Mouse (Mus musculus) MEL (cell line): ENCODE results near the gene Rmnd5b. TPM values are rescaled to one million over a fixed set of nuclear protein-coding genes. Genes with fewer than 3 reads are reported as not detected.
A peak's percentile ranks its signal among the peaks of the same experiment; 100 is the strongest.

Source experiments
- DNase-seq: peaks from one replicate; pipeline ENCODE4 v3.0.0; 2011; ENCODE audit warnings: low read depth, low spot score
- H3K27ac ChIP-seq: 2 replicates; pipeline ENCODE4 v1.5.1; 2012; ENCODE audit warnings: low read depth, mild to moderate bottlenecking, control low read depth, low read length, moderate library complexity; ENCODE audit not compliant: control insufficient read depth
- H3K27me3 ChIP-seq, 2 experiments: fragments of 150-350 bp in 1 of 2; sonication (generic) in 1 of 2; 2 replicates each; pipeline ENCODE4 v1.6.1; 2012; ENCODE audit warnings: low read length in 2 of 2, mild to moderate bottlenecking in 2 of 2, improper control_type of control experiment in 1 of 2, moderate library complexity in 1 of 2; ENCODE audit not compliant: insufficient read depth in 2 of 2, control insufficient read depth in 1 of 2
- H3K36me3 ChIP-seq, 2 experiments: 2 replicates each; pipeline ENCODE4 v1.6.1; 2012 to 2014; ENCODE audit warnings: low read length in 2 of 2, improper control_type of control experiment in 1 of 2, inconsistent platforms in 1 of 2, mild to moderate bottlenecking in 1 of 2; ENCODE audit not compliant: insufficient read depth in 2 of 2, control insufficient read depth in 1 of 2
- H3K4me1 ChIP-seq, 2 experiments: fragments of 150-350 bp in 1 of 2; sonication (generic) in 1 of 2; 2 replicates each; pipeline ENCODE4 v1.6.1; 2012; ENCODE audit warnings: low read length in 2 of 2, improper control_type of control experiment in 1 of 2, mild to moderate bottlenecking in 1 of 2; ENCODE audit not compliant: insufficient read depth in 2 of 2, control insufficient read depth in 1 of 2
- H3K4me3 ChIP-seq, 2 experiments: fragments of 150-350 bp in 1 of 2; sonication (generic) in 1 of 2; 2 replicates each; pipeline ENCODE4 v1.5.1; 2012; ENCODE audit warnings: low read depth in 2 of 2, low read length in 2 of 2, mild to moderate bottlenecking in 2 of 2, moderate library complexity in 2 of 2, control low read depth in 1 of 2, improper control_type of control experiment in 1 of 2; ENCODE audit not compliant: control insufficient read depth in 1 of 2, insufficient read depth in 1 of 2
- H3K79me2 ChIP-seq: 2 replicates; pipeline ENCODE4 v1.6.1; 2012; ENCODE audit warnings: mild to moderate bottlenecking, low read length, moderate library complexity; ENCODE audit not compliant: control insufficient read depth, poor library complexity, insufficient read depth
- H3K9ac ChIP-seq: 2 replicates; pipeline ENCODE4 v1.6.1; 2012; ENCODE audit warnings: low read depth, mild to moderate bottlenecking, control low read depth, low read length, moderate library complexity; ENCODE audit not compliant: control insufficient read depth, poor library complexity, severe bottlenecking
- H3K9me3 ChIP-seq: fragments of 150-350 bp; sonication (generic); replicated peaks from 2 replicates; pipeline ENCODE4 v1.6.1; 2012; ENCODE audit warnings: mild to moderate bottlenecking, low read length, improper control_type of control experiment, moderate library complexity; ENCODE audit not compliant: insufficient read depth
- BHLHE40 ChIP-seq: IDR thresholded peaks from 2 replicates; pipeline ENCODE4 v1.6.1; 2012; ENCODE audit warnings: low read depth, mild to moderate bottlenecking, inconsistent platforms, low read length, improper control_type of control experiment, borderline replicate concordance
- CHD1 ChIP-seq: IDR thresholded peaks from 2 replicates; pipeline ENCODE4 v1.6.1; 2012; ENCODE audit warnings: low read depth, mild to moderate bottlenecking, inconsistent platforms, low read length, improper control_type of control experiment
- CTCF ChIP-seq, 3 experiments: IDR thresholded peaks in 2 of 3; conservative IDR thresholded peaks in 1 of 3; 2 replicates each; pipeline ENCODE4 v1.5.1; 2011 to 2012; ENCODE audit warnings: low read length in 3 of 3, low read depth in 2 of 3, mild to moderate bottlenecking in 2 of 3, improper control_type of control experiment in 1 of 3, inconsistent platforms in 1 of 3, mixed read lengths in 1 of 3, moderate library complexity in 1 of 3; ENCODE audit not compliant: control insufficient read depth in 1 of 3, insufficient read depth in 1 of 3, poor library complexity in 1 of 3, severe bottlenecking in 1 of 3
- E2F4 ChIP-seq: IDR thresholded peaks from 2 replicates; pipeline ENCODE4 v1.6.1; 2011; ENCODE audit warnings: low read depth, low read length, improper control_type of control experiment, borderline replicate concordance
- ETS1 ChIP-seq: IDR thresholded peaks from 2 replicates; pipeline ENCODE4 v1.6.1; 2012; ENCODE audit warnings: low read depth, mild to moderate bottlenecking, inconsistent platforms, low read length, improper control_type of control experiment, moderate library complexity
- GATA1 ChIP-seq: IDR thresholded peaks from 2 replicates; pipeline ENCODE4 v1.6.1; 2011; ENCODE audit warnings: low read depth, low read length, improper control_type of control experiment
- HCFC1 ChIP-seq: IDR thresholded peaks from 2 replicates; pipeline ENCODE4 v1.6.1; 2012; ENCODE audit warnings: low read depth, mild to moderate bottlenecking, inconsistent platforms, low read length, improper control_type of control experiment, moderate library complexity
- KAT2A ChIP-seq: conservative IDR thresholded peaks from 2 replicates; pipeline ENCODE4 v1.6.1; 2012; ENCODE audit warnings: low read depth, low read length, improper control_type of control experiment, inconsistent platforms
- MXI1 ChIP-seq: IDR thresholded peaks from 2 replicates; pipeline ENCODE4 v1.6.1; 2011; ENCODE audit warnings: mild to moderate bottlenecking, low read depth, low read length, improper control_type of control experiment
- POLR2A ChIP-seq, 2 experiments: IDR thresholded peaks; 2 replicates each; pipeline ENCODE4 v1.6.1; 2011 to 2012; ENCODE audit warnings: low read length in 2 of 2, mild to moderate bottlenecking in 2 of 2, control low read depth in 1 of 2, improper control_type of control experiment in 1 of 2, low read depth in 1 of 2, moderate library complexity in 1 of 2; ENCODE audit not compliant: control insufficient read depth in 1 of 2, insufficient read depth in 1 of 2, poor library complexity in 1 of 2
- POLR2AphosphoS2 ChIP-seq: IDR thresholded peaks from 2 replicates; pipeline ENCODE4 v1.6.1; 2011; ENCODE audit warnings: low read length, improper control_type of control experiment
- RAD21 ChIP-seq: IDR thresholded peaks from 2 replicates; pipeline ENCODE4 v1.6.1; 2011; ENCODE audit warnings: mild to moderate bottlenecking, low read depth, low read length, improper control_type of control experiment
- SIN3A ChIP-seq: IDR thresholded peaks from 2 replicates; pipeline ENCODE4 v1.6.1; 2012; ENCODE audit warnings: low read length, improper control_type of control experiment, inconsistent platforms
- SMC3 ChIP-seq: IDR thresholded peaks from 2 replicates; pipeline ENCODE4 v1.6.1; 2011; ENCODE audit warnings: low read depth, low read length, improper control_type of control experiment
- TAL1 ChIP-seq: IDR thresholded peaks from 2 replicates; pipeline ENCODE4 v1.6.1; 2012; ENCODE audit warnings: mild to moderate bottlenecking, inconsistent platforms, low read length, moderate library complexity, mixed read lengths
- TBP ChIP-seq: IDR thresholded peaks from 2 replicates; pipeline ENCODE4 v1.8.0; 2011; ENCODE audit warnings: low read depth, low read length, improper control_type of control experiment
- TCF12 ChIP-seq: IDR thresholded peaks from 2 replicates; pipeline ENCODE4 v1.6.1; 2014; ENCODE audit warnings: low read depth, mild to moderate bottlenecking, inconsistent platforms, low read length, improper control_type of control experiment, moderate library complexity
- UBTF ChIP-seq: IDR thresholded peaks from 2 replicates; pipeline ENCODE4 v1.6.1; 2012; ENCODE audit warnings: low read depth, mild to moderate bottlenecking, inconsistent platforms, low read length, improper control_type of control experiment, moderate library complexity, borderline replicate concordance; ENCODE audit not compliant: insufficient read depth
- USF1 ChIP-seq: IDR thresholded peaks from 2 replicates; pipeline ENCODE4 v1.6.1; 2014; ENCODE audit warnings: low read depth, mild to moderate bottlenecking, inconsistent platforms, low read length, improper control_type of control experiment, moderate library complexity
- ZC3H11A ChIP-seq: IDR thresholded peaks from 2 replicates; pipeline ENCODE4 v1.6.1; 2012; ENCODE audit warnings: low read depth, mild to moderate bottlenecking, inconsistent platforms, low read length, improper control_type of control experiment
- ZKSCAN1 ChIP-seq: IDR thresholded peaks from 2 replicates; pipeline ENCODE4 v1.6.1; 2012; ENCODE audit warnings: low read depth, mild to moderate bottlenecking, inconsistent platforms, low read length, improper control_type of control experiment, moderate library complexity
- polyA plus RNA-seq, 2 experiments: library from polyadenylated mRNA; stranded (reverse) in 1 of 2; unstranded in 1 of 2; fragments of >175 nt in 1 of 2; fragments of >200 nt in 1 of 2; gene quantifications; 2 replicates each; pipeline versions ENCODE4 v1.2.1 to v1.2.4; 2012; ENCODE audit warnings: low replicate concordance in 2 of 2, low read depth in 1 of 2; ENCODE audit not compliant: insufficient read length in 2 of 2, insufficient read depth in 1 of 2, missing spikeins in 1 of 2
- total RNA-seq: library from RNA; depleted of rRNA; stranded (reverse); fragments of 300-350 nt; gene quantifications from 2 replicates; pipeline ENCODE4 v1.2.3, GENCODE M21; 2012

Rmnd5b gene
- total and polyA plus RNA-seq, 3 experiments, result 52.5 to 63.0 TPM; not detected in 1

DNA sequence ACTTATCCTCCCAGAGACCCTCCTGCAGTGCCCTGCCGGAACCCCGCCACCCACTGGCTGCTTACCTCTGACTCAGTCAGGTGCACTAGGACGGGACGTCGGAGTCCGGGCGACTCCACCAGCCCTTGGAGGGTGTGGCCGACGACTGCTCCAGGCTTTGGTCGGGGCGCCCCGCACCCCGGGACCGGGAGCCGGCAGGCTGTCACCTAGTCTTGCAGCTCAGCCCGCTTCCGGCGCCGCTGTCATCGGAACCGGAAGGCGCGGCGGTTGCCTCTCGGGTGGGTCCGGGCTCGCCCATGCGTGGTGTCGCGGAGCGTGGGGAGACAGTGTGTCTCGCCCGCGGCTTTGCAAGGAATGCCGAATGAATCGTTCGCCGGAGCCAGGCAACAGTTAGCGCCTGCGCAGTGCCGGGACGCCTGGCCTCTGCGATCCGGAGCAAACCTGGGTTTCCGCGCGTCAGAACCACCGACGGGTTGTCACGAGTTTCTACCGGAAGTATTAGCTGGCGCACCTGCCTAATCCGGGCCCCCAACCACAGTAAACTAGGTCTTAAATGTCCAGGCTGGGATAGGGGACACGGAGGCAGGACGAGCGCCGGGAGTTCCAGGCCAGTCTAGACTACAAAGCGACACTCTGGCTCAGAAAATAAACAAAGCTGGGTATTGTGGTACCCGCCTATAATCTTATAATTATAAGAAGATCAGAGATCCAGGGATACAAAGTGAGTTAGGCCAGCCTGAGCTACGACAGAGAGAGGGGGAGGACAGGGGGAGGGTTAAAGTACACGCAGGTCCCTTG is at the start of gene Rmnd5b (continued):
- TF ChIP-seq TAL1, result no peak
- peak in 1 of 2 experiments; percentile 75; a peak in 3 of 4 replicates for TF ChIP-seq POLR2A (IDR thresholded peaks at IDR 0.05; ENCODE audit: control insufficient read depth in 1 of 2, insufficient read depth in 1 of 2, low read depth in 1 of 2, low read length in 2 of 2, poor library complexity in 1 of 2)
- no peak; the same call in 1 of the 2 replicates for TF ChIP-seq KAT2A
- TF ChIP-seq ETS1, result peak; percentile 44; the same call in 1 of the 2 replicates
- 0 out of 2 replicates have a peak, but pooled peaks have one; percentile 47 for TF ChIP-seq E2F4
- TF ChIP-seq POLR2AphosphoS2, result peak; percentile 86

DNA sequence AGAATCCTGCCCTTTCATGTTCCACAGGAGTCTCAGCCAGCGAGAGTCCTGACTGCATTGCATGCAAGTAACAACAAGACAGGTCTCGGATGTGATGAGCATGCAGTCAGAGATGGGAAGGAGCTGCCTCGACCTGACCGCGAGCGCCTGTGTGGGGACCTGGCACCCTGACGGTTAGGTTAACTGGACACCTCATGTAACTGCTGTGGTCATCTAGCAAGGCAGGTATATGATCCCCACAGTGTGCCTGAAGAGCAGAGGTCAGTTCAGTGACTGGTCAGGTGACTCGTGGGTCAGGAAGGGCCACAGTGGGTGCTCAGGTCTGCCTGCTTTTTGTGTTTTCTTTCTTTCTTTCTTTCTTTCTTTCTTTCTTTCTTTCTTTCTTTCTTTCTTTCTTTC is 46.3 kb upstream of the Rmnd5b start:
- Histone ChIP-seq H3K27ac (no peak overlapping the region), H3K4me1 (peaks cover 0 to 10% of the 10 kb centered on the region in 2 experiments; a peak in 3 of 4 replicates), H3K4me3 (peak overlapping the region; percentile 11 to 52), H3K9me3 (no peaks in the 10 kb centered on the region), H3K36me3 (peaks cover 0 to 6% of the 10 kb centered on the region in 2 experiments; a peak in 2 of 4 replicates), H3K27me3 (no peaks in the 10 kb centered on the region), H3K79me2 (no peaks in the 10 kb centered on the region; the same call in 1 of the 2 replicates), H3K9ac (peak overlapping the region; percentile 61)
- no peak for DNase-seq
- TF ChIP-seq POLR2AphosphoS2 (no peak), UBTF (no peak), TBP (no peak), TCF12 (no peak), CHD1 (no peak), MXI1 (no peak), RAD21 (no peak), ZKSCAN1 (no peak), TAL1 (no peak), USF1 (peak; percentile 62), BHLHE40 (no peak), SIN3A (peak; percentile 60)

DNA sequence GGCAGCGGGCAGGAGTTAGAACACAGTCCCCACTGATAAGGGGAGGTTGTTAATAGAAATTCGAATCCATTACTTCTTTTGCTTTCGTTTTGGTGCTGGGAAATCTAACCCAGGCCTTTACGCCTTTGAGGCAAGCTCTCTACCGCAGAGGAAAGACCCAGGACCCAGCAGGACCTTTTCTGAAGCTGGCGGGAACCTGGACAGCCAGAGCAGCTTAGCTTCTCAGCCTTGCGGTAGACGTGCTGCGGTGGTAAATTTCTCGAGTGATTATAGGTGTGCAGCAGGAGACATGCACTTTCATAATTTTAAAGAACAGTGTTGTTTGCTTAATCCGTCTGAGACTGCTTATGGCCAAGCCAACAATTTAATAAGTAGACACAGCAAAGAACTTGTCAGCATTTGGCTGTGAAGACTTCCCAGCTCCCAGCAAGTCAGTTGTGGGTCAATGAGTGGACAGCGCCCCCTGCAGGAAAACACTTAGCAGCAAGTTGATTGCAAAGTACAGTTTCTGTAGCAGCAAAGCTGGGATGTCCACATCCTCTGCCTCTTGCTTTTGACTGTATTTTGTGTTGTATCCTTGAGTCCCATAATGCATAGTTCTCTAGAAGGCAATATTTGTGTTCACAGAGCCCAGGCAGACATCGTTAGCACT is 45.8 kb upstream of the Rmnd5b start:
- Histone ChIP-seq H3K27me3 (no peaks in the 10 kb centered on the region), H3K79me2 (no peaks in the 10 kb centered on the region; the same call in 1 of the 2 replicates), H3K9ac (peak overlapping the region; percentile 33), H3K27ac (no peak overlapping the region), H3K9me3 (no peaks in the 10 kb centered on the region), H3K36me3 (peaks cover 0 to 3% of the 10 kb centered on the region in 2 experiments; a peak in 1 of 4 replicates), H3K4me3 (peak overlapping the region; percentile 11 to 52), H3K4me1 (peaks cover 0 to 10% of the 10 kb centered on the region in 2 experiments; a peak in 3 of 4 replicates)
- peak; percentile 98 for TF ChIP-seq ZC3H11A
- 0 out of 2 replicates have a peak, but pooled peaks have one; percentile 5 for TF ChIP-seq GATA1
- TF ChIP-seq TBP, result peak; percentile 66
- TF ChIP-seq HCFC1, result 0 out of 2 replicates have a peak, but pooled peaks have one; percentile 52
- TF ChIP-seq USF1, result no peak
- peak; percentile 92 for TF ChIP-seq SIN3A
- no peak for TF ChIP-seq TAL1
- TF ChIP-seq SMC3, result peak; percentile 98
- peak; percentile 99 for TF ChIP-seq RAD21
- peak in 2 of 3 experiments; percentile 96 to 98; a peak in 5 of 6 replicates for TF ChIP-seq CTCF (IDR thresholded peaks at IDR 0.05 in 2 of 3, conservative IDR thresholded peaks at IDR 0.05 in 1 of 3; ENCODE audit: control insufficient read depth in 1 of 3, insufficient read depth in 1 of 3, low read depth in 2 of 3, low read length in 3 of 3, poor library complexity in 1 of 3, severe bottlenecking in 1 of 3)
- peak; percentile 43; the same call in 1 of the 2 replicates for TF ChIP-seq TCF12
- peak; percentile 96 for DNase-seq
